Mouse (Mus musculus): ENCODE measurements at regions not wholly inside any gene's neighbourhood (a gene's known extent, or its start where the extent isn't known, plus 50 kb on each side); places are given as distances from the start of the nearest gene placed in this dataset.

DNA sequence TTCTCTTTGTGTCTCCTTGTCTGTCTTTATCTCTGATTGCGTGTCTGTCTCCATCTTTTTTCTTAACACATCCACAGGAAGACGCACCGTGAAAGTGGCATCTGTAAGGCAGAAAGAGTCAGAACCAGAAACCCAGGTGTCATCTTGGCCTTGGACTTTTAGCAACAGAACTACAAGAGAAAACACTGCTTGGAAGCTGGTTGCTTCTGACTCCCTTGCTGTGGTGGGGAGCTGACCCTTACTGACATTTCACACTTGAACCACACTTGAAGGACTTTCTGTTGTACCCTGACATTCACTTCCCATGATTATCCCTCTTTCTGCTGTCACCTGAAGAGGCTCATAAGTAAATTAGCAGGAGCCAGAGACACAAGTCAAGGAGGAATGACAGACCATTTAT, 180.6 kb downstream of the Irx2 start:
- no peak for DNase-seq

DNA sequence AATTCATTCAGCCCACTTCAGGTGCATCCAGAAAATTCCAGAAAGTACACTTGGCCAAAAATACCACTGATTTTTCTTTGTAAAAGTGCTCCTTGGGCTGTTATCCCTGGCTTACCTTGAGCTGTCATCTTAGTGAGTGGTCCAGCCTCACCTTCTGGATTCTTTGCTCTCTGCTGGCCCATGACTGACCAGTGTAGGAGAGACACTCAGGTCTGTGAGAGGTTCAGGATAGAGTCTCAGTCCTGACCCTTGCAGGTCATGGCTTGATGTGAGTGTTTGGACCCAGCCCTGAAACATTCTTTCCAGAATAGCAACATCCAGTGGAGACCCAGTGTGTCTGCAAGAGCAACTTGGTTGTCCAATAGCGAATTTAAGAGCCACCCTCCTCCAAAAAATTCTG, 182.0 kb downstream of the Irx2 start:
- no peak for DNase-seq

DNA sequence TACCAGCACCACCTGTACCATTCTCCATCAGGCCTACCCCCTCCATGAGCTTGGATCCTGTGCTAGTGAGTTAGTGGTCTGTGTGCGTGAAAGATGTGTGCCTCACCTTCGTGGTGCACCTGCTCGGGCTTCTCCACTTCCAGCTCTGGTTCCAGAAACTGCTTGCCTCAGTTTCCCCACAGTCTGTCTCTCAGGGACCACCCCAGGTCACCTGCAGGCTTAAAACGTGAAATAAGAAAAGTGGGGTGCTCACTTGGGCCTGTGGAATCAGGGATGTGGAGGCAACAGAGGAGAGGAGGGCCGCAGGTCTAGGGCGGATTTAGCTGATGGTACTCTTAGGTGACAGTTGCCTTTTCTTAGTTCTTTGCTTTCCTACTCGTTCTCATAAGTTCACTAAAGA, 186.0 kb downstream of the Irx2 start:
- DNase-seq = no peak

DNA sequence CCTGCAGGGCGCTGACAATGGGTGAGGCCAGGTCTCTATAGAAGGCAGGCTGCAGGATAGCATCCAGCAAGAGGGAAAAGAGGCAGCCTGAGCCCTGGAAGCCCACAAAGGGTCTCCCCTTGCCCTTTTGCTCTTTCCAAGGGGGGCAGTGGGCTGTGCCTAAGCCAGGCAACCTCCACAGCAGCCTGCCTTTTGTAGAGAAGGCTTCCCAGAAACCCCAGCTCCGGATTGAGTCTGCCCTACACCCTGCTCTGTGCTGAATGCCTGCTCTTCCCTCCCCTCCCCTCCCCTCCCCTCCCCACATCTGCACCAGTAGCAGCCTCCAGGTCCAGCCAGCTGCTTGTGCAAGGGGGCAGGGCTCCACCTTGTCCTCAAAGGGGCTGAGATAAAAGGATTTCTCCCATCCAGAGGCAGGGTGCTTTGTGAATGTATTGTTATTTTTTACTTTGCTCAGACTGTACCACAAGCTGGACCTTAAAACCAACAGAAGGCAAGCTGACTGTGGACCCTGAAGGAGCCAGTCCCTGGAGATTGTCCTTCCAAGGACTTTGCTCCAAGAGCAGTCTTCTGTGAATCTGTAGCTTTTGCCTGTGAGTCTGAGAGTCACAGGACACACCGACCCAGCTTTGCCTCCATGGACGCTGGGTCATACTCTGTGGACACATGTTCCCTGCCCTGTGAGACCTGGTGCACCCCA, 186.8 kb downstream of the Irx2 start:
- DNase-seq = no peak

DNA sequence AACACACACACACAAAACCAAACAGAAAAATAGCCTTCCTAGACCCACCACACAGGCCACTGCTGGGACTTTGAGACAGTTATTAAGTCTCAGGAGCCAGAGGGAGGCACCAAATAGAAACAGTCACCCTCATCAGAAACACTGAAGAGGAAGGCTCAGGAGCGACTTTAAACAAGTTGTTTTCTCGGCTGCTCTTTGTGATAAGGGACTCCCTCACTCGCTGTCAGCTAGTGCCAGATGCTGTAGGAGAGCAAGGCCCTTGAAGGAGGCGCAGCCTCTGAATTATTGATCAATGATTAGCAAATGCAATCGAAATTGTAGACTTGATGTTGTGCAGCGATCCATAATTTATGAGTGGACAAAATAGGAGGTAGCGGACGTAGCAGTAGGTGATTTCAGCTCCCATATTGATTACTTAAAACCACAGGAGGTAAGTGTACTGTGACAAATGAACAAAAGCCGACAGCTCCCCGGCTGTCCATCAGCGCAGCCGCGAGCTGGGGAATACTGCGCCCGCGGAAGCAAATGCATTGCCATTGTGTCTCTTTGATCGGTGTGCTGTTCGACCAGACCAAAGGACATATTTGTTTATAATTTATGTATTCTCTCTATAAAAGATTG, 187.4 kb downstream of the Irx2 start:
- no peak for DNase-seq

DNA sequence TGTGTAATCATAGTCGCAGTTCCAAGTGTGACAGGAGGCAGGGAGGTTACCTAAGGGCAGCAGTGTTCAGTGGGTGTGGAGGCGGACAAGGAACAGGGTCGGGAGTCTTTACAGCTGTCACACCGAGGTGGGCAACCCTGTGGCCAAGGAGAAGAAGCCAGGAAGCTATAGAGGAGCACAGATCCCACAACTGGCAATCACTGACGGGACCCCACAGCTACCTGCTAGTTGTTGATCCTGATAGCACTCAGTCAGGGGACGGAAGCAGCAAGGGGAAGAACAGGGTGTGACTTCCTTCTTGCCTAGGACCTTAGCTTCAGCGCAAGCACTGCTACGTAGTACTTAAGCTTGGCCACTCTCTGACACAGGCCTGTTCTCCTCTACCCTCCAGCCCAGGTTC, 188.2 kb downstream of the Irx2 start:
- DNase-seq = no peak

DNA sequence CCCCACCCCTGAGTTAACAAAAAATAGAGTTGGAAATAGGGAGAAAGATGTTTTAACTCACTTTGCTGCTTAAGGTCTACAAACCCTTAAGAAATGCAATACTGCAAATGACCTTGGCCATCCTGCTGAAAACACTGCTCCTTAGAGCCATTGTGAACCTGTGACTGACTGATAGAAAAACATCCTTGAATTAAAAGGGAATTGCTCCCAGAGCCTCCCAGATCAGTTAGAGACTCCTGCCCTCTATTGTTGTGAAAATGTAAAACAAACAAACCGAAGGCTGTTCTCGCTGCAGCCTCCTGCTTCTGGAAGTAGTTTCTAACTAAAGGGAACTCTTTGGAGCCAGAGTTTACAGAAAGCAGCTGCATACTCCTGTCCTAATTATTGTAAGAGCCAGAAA, 188.9 kb downstream of the Irx2 start:
- no peak for DNase-seq

DNA sequence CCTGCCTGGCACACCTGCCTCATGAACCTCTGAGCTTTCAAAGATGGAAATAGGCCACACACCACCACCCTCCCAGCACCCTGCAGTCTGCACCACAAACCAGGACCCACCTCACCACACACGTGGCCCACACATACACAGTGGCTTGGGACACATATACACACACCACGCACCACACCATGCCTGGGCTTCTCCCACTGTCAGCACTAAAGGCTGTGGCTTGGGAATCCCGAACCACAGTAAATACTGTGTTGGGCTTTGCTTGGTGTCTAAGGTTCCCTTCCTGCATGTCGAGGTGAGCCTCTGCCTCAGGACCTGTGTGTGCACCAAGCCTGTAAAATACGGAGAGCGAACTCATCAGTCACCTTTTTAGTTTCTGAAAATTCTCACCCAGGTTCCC, 189.3 kb downstream of the Irx2 start:
- no peak for DNase-seq

DNA sequence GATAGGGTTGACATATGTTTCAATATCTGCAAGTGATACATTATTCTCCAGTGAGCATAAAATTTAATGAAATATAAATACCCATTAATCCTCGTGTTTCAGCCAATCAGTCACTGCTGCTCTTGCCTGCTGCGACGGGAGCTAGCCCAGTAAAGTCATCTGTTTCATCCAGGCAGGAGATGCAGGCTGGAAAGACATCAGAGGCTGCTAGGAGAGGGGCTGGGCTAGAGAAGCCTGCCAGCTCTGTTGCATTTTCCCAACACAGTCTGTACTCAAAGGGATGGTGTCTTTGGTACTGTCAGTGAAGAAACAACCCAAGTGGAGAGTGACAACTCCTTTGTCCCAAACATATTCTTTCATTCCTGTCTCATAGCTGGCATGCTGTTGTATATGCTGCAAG, 198.0 kb downstream of the Irx2 start:
- DNase-seq = no peak

DNA sequence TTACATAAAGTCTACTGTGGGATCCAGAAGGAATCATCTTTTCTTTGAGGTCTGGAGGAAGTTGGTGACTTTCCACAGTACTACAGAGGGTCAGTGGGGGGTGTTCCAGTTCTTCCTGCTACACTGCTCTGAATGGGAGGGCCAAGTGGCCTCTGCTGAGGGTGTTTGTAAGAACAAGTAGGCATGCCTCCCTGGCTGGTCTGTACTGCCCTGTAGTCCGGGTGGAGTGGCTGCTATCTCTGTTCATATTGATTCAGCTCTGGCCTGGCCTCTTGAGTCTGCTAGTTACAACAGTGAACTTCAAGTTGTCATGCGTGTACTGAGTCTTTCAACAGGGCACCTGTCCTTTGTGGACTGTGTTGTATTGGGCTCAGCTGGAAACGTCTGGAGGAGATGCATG, 200.7 kb downstream of the Irx2 start:
- no peak for DNase-seq

DNA sequence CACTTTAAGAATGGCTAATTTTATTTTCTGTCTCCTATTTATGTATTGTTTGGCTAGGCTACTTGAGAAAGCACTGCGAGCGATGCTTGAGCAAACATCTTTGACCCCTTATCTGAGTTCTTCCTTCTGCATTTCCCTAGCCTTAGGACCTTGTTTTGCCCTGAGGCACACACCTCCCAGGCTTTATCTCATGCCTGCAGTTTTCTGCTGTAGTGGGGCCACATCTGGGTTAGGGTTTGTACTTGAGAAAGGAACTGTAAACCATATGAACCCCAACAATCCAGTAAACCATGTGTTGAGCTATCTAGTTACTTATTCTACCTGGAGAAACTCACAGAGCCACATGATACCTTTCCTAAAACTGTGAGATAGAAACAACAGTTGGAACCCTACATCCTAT, 204.7 kb downstream of the Irx2 start:
- no peak for DNase-seq

DNA sequence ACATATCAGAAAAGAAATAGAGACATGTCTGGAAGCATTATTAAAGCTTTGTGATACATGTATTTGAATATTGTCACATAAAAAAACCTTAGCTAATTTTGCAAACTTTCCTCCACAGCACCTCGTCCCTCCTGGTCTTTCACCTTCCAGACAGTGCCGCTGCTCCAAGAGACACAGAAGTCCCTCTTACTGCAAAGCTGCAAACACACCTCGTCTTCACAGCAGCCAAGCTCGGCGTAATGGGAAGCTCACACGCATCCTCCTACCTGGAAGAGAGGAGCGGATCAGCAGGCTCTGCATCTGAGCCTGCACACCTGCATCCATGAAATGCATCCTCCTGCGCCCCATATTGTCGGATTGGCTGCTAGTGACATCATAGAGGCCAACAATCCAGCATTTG, 208.4 kb downstream of the Irx2 start:
- no peak for DNase-seq

DNA sequence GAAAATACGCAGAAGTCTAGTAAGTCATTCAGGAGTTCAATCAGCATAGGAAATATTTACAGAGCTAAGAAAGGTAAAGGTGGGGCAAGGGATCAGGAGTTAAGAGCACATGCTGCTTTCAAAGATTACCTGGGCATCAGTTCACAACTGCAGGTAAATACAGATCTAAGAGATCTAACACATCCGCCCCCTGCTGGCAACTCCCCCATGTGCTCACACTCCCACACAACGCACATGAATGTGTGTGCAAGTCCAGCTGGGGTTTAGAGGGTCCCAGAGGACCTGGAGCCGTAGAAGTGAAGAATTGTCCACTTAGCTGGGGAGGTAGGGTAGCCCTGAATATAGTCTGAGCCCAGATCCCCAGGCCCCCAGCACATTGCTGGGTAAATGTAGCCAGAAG, 219.5 kb downstream of the Irx2 start:
- DNase-seq = no peak

DNA sequence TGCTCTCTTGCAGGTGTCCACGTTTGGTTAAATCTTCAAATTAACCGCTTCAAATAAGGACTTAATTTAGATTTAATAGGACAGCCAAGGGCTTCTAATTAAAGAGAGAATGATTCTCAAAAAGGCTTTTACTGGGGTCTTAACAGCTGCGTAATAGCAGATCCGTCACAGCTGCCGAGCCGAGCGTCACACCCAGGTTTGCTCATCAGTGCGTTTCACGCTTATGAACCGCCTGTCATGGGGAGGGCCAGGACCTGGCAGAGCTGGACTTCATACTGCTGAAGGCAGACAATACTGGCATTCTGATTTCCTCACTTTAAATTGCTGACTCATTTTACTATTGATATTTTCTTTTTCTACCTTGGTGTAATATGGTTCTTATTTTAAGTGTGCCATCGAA, 221.2 kb downstream of the Irx2 start:
- no peak for DNase-seq

DNA sequence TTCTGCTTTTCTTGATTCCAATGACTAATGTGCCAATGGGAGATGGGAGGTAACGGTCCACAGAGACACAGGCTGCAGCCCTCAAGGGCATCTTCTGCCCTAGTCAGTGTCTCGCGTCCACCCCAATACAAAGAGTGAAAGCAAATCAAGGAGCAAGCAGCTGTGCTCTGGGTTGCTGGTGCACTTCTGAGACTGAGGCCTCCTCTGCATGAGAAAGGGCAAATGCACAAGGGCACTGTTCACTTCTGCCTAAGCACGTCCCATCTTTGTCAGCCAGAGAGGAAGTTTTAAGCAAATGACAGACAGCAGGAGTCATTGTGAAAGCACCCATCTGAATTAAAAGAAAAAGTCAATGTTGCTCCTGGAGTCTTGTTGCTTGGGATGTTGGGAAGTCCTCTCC, 224.3 kb downstream of the Irx2 start:
- DNase-seq = no peak

DNA sequence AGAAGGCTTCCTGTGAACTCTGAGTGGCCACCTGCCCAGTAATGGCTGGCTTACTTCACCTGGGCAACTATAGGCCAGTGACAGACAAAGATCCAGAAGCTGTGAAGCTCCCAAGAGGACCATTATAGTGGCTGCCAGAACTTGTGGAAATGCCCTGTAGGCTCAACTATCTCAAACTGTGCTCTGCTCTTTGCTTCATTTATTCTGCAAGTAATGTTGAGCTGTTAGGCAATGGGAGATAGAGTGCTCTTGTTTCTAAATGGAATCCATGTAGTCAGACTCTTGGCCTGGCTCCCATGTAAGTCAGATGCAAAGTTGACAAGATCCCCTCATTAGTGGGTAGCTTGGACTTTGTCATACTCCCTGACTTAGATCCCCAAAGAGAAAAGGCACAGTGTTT, 247.3 kb downstream of the Irx2 start:
- no peak for DNase-seq

DNA sequence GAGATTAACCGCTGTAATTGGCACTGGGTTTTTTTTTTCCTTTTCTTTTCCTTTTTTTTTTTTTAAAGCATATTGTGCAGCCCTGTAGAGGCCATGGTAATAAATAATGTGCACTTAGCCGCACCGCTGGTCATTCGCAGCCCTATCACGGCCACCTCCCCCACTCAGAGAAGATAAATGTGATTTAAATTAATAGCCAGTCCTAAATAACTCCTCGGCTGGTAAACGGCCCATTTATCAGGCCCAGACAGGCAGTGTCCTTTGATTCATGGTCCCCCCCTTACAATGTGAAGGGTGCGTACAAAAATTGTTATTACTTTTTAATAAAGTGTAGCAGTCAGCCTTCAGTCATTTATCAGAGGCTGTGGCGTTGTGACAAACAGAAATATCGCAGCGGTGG, 266.4 kb downstream of the Irx2 start:
- DNase-seq = no peak

DNA sequence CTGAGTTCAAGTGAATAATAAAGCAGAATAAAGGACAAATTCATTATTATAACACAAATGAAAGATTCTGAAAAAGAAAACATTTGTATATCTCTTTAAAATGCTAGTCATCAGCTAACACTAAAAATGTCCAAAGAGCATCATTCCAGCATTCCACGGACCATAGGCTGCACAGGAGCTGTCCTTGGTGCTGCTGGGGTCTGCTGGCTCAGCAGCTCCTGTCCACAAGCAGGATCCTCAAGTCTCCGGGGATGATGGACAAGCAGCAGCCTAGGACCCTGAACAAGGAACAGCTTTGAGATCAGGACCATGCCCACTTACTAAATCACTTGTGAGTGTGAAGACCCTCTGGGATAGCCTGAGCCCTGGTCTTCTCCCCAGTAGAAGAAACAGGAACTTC, 274.0 kb downstream of the Irx2 start:
- DNase-seq = no peak

DNA sequence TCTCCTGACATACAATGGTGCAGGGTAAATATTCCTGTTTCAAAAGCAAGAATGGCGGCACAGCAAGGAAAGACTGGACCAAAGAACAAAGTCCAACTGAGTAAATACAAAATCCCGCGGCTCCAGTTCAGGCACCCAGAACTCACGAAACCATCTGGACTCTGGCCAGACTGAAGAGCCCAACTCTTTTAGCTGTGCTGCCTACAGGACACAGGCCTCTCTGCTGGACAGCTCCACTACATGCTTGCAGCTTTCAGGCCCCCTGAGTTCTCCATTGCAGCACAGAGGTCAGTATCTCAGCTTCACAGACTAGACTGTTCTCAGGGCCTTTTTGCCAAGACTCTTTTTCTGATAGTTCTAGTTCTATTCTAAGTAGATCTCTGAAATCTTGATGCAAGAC, 290.3 kb downstream of the Irx2 start:
- no peak for DNase-seq

DNA sequence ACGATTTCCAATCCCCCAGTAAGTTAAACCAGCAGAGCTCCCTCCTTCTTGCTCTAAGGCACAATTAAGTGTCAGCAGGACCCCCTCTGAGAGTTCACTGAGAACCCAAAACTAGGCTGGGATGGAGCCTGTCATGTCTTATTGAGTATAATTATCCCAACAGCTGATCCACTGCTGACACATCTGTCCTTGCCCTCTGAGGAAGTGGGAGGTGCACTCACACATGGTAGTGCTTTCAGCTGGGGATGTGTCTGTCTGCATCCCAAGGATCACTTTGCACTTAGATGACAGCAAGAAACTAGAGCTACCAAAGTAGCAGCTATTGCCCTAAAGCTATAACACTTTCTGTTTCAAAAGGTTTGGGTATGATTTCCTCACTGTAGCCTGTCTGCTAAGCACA, 291.7 kb downstream of the Irx2 start:
- no peak for DNase-seq

DNA sequence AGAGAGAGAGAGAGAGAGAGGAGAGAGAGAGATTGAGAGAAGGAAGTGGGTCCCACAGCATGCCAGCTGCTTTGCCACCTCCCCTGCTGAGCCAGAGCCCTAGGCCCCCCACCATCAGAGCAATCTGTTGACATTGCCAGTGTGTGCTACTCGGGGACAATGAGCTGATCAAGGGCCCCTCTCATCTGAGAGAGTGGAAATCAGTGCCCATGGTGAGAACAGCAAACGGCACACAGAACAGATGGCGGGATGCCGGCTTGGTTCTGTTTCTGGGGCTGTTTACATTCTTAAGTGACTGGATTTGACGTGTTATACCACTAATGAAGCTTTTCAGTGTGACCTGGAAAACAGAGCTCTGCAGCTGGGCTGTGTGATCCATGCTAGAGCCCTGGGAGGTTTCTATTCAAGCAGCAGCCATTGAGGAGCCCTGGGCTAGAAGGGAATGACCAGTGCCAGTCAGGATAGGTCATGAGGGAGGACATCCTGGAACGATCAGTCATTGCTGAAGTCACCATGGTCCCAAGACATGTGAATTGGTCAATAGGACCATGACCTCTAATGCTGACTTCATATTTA, 296.0 kb downstream of the Irx2 start:
- DNase-seq = no peak

DNA sequence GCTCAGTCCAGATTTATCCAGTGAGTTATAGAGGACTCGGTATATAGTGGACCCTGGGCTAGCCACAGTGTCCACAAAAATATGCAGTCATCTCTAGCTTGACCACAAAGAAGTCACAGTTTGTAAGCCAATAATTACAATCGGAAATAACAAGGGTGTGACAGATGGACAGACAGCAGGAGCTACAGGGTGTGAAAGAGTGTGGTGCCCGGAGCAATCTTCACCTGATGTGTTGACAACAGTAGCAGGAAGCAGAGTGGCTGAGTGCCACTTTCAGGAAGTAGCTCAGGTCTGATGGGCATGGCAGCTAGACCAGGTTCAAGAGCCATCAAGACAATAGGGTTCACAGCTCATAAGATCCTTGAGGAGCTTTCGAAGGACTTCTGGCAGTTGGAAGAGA, 308.6 kb downstream of the Irx2 start:
- no peak for DNase-seq

DNA sequence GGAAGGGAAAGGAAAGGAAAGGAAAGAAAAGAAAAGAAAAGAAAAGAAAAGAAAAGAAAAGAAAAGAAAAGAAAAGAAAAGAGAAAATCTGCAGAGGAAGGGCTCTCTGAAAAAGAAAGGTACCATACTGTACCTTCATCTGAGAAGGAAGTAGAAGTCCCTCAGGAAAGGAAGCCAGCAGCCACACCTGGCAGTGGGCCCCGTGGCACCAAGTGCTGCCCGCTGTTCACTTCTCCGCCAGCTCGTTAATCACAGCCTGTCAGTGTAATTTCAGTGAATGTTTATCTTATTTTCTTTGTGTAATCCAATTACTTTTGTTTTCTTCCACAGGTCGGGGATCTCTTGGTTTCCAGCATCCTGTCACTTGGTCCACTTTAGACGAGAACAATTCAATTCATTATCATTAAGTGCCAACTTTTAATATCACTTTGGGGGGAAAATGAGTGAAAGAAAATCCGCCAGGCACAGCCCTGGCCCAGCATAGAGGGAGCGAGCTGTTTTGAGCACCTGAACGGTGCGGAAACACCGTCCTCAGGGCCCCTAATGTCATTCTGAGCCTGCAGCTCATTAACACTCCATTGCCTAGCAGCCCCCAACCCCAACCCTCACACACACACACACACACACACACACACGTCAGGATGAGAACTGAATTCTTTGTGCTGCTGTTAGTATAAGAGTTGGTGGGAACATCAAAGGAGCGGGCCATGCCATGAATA, 309.7 kb downstream of the Irx2 start:
- no peak for DNase-seq

Data from thymus, postnatal 14 days (tissue).